Mouse (Mus musculus) heart, postnatal 0 days (tissue): ENCODE data around the gene Trir. TPM values are rescaled to one million over a fixed set of nuclear protein-coding genes. Genes with fewer than 3 reads are reported as not detected.
A peak's percentile ranks its signal among the peaks of the same experiment; 100 is the strongest.

ENCODE experiments used
- ATAC-seq: fragments of 200-750 bp; cut with Nextera tagmentation; 2 replicates; pipeline ENCODE4 v1.8.0; 2017; ENCODE audit warnings: low read depth, moderate number of reproducible peaks, moderate library complexity; ENCODE audit not compliant: insufficient read depth
- DNase-seq: peaks from one replicate; pipeline ENCODE4 v3.0.0-alpha.2; 2016; ENCODE audit warnings: low spot score
- H3K27ac ChIP-seq: fragments of 300-500 bp; sonication (generic); 2 replicates; pipeline ENCODE4 v1.5.1; 2014; ENCODE audit warnings: low read depth, mild to moderate bottlenecking
- H3K27me3 ChIP-seq: fragments of 300-500 bp; sonication (generic); 2 replicates; pipeline ENCODE4 v1.6.1; 2014; ENCODE audit warnings: low read length, mixed read lengths; ENCODE audit not compliant: control insufficient read depth, insufficient read depth
- H3K36me3 ChIP-seq: fragments of 300-500 bp; sonication (generic); replicated peaks from 2 replicates; pipeline ENCODE4 v1.6.1; 2014; ENCODE audit warnings: low read length, mixed read lengths; ENCODE audit not compliant: control insufficient read depth, insufficient read depth
- H3K4me1 ChIP-seq: fragments of 300-500 bp; sonication (generic); 2 replicates; pipeline ENCODE4 v1.6.1; 2014; ENCODE audit warnings: antibody characterized with exemption; ENCODE audit not compliant: control insufficient read depth, insufficient read depth
- H3K4me2 ChIP-seq: fragments of 300-500 bp; sonication (generic); 2 replicates; pipeline ENCODE4 v1.6.1; 2014; ENCODE audit warnings: low read depth, mild to moderate bottlenecking, low read length, moderate library complexity
- H3K4me3 ChIP-seq: fragments of 300-500 bp; sonication (generic); 2 replicates; pipeline ENCODE4 v1.5.1; 2014; ENCODE audit warnings: low read depth, low read length
- H3K9ac ChIP-seq: fragments of 300-500 bp; sonication (generic); replicated peaks from 2 replicates; pipeline ENCODE4 v1.6.1; 2014; ENCODE audit warnings: low read depth, low read length, mixed read lengths
- H3K9me3 ChIP-seq: fragments of 300-500 bp; sonication (generic); replicated peaks from 2 replicates; pipeline ENCODE4 v1.6.1; 2016; ENCODE audit warnings: low read length; ENCODE audit not compliant: control insufficient read depth
- CTCF ChIP-seq: IDR thresholded peaks from 2 replicates; pipeline ENCODE4 v1.5.1; 2016; ENCODE audit warnings: antibody characterized with exemption, control low read depth, low read depth
- EP300 ChIP-seq: IDR thresholded peaks from 2 replicates; pipeline ENCODE4 v1.6.1; 2016; ENCODE audit warnings: antibody characterized with exemption, low read depth
- WGBS: fragments of 180-500 bp; shearing (Covaris S2); extraction: QIAGEN DNeasy Blood & Tissue Kit; methylation state at CpG from one replicate; pipeline ENCODE4 v1.1.7; 2014; 5-methylcytosine and 5-hydroxymethylcytosine counted together
- polyA plus RNA-seq: library from polyadenylated mRNA; unstranded; fragments of >200 nt; fragmentation: Nextera tagmentation; extraction: Ambion mirVana; gene quantifications from 2 replicates; pipeline ENCODE4 v1.2.1, GENCODE M21; 2015
- total RNA-seq: library from RNA; depleted of rRNA; stranded (reverse); fragments of >200 nt; gene quantifications from 2 replicates; pipeline ENCODE4 v1.2.3, GENCODE M21; 2014; ENCODE audit warnings: low replicate concordance

Trir gene
- total and polyA plus RNA-seq, 2 experiments from 2014 or later: 62.4 to 196 TPM

DNA sequence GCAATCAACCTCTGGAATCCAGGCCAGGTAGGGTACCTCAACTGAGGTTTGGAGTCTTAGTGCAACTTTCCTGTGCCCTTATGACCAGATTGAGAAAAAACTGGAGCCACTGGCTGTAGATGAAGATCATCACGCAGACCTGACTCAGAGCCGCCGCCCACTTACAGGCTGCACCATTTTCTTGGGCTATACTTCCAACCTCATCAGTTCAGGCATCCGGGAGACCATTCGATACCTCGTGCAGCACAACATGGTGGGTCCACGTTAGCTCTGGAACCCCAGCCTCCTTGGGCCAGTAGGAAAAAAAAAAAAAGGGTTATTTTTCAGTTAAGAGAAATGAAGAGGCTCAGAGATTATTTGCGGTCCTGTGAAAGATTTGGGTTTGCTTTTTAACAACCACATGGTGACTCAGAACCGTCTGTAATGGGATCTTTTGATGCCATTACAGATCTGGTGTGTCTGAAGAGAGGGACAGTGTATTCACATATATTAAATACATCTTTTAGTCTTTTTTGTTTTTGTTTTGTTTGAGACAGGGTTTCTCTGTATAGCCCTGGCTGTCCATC, 45.8 kb downstream of the Trir start:
- peaks cover 6% of the 10 kb centered on the region; the same call in 1 of the 2 replicates for H3K4me1 ChIP-seq
- no peaks in the 10 kb centered on the region for H3K9me3 ChIP-seq
- no peak for ATAC-seq
- no peak for TF ChIP-seq EP300
- no peak for TF ChIP-seq CTCF
- H3K27ac ChIP-seq: peak overlapping the region; percentile 92; the same call in 1 of the 2 replicates
- WGBS: 32% methylated on average over 9 of the region's 9 CpGs
- H3K36me3 ChIP-seq: peaks cover 34% of the 10 kb centered on the region
- peak overlapping the region; percentile 83 for H3K4me3 ChIP-seq
- no peaks in the 10 kb centered on the region for H3K27me3 ChIP-seq
- H3K9ac ChIP-seq: peak overlapping the region; percentile 84
- DNase-seq: no peak
- peak overlapping the region; percentile 67 for H3K4me2 ChIP-seq

DNA sequence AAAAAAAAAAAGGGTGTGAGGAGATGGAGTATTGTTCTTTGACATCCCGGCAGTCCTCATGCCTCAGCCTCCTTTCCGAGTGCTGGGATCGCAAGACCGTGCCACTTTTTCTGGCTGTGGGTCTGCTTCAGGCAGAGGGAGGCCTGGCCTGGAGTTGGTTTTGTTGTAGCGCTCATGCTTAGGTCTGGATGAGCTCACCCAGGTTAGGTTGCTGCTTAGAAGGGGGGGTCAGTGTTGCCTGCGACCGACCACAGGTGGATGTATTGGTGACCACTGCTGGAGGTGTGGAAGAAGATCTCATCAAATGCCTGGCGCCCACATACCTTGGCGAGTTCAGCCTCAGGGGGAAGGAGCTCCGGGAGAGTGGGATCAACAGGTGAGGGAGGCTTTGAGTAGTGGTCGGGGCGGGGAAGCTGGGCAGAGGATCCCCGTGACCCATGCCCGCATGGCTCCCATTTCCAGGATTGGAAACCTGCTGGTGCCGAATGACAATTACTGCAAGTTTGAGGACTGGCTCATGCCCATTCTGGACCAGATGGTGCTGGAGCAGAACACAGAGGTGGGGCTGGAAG, 46.5 kb downstream of the Trir start:
- Histone ChIP-seq H3K4me3 (no peak overlapping the region), H3K27ac (no peak overlapping the region), H3K9ac (no peak overlapping the region), H3K9me3 (no peaks in the 10 kb centered on the region), H3K36me3 (peaks cover 34% of the 10 kb centered on the region), H3K4me1 (peaks cover 6% of the 10 kb centered on the region; the same call in 1 of the 2 replicates), H3K4me2 (no peak overlapping the region), H3K27me3 (no peaks in the 10 kb centered on the region)
- ATAC-seq: no peak
- WGBS: 82% methylated on average over 15 of the region's 15 CpGs
- no peak for TF ChIP-seq CTCF
- TF ChIP-seq EP300: no peak
- no peak for DNase-seq

DNA sequence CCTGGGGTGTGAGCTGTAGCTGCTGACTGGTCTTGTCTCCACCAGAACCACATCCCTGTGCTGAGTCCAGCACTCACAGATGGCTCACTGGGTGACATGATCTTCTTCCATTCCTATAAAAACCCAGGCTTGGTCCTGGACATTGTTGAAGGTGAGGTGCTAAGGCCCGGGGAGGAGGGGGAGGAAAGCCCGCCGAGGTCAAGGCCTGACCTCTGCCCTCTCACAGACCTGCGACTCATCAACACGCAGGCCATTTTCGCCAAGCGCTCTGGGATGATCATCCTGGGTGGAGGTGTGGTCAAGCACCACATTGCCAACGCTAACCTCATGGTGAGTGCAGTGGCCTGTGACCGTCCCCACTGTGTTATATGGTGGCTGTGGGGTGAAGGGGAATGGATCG, 47.5 kb downstream of the Trir start:
- ATAC-seq (no peak), DNase-seq (no peak)
- Histone ChIP-seq H3K27me3 (no peaks in the 10 kb centered on the region), H3K4me2 (no peak overlapping the region), H3K27ac (no peak overlapping the region), H3K4me1 (peaks cover 6% of the 10 kb centered on the region; the same call in 1 of the 2 replicates), H3K9me3 (no peaks in the 10 kb centered on the region), H3K36me3 (peaks cover 39% of the 10 kb centered on the region), H3K9ac (no peak overlapping the region), H3K4me3 (no peak overlapping the region)
- WGBS: 87% methylated on average over 10 of the region's 10 CpGs
- TF ChIP-seq EP300 (no peak), CTCF (no peak)

DNA sequence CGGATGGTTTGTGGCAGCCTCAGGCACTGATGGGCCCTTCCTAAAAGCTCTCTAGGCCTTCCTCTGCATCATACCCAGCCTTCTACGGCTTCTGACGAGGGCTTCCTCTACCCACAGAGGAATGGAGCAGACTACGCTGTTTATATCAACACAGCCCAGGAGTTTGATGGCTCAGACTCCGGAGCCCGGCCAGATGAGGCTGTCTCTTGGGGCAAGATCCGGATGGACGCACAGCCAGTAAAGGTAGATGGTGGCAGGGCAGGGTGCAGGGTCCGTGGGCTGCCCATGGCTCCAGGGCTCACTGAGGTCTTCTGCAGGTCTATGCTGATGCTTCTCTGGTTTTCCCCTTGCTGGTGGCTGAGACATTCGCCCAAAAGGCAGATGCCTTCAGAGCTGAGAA, 48.0 kb downstream of the Trir start:
- no peaks in the 10 kb centered on the region for H3K27me3 ChIP-seq
- H3K9me3 ChIP-seq: no peaks in the 10 kb centered on the region
- H3K36me3 ChIP-seq: peaks cover 39% of the 10 kb centered on the region
- peaks cover 8% of the 10 kb centered on the region for H3K4me1 ChIP-seq
- TF ChIP-seq CTCF (no peak), EP300 (no peak)
- ATAC-seq (no peak), DNase-seq (no peak)
- H3K9ac ChIP-seq: no peak overlapping the region
- H3K4me2 ChIP-seq: no peak overlapping the region
- H3K27ac ChIP-seq: no peak overlapping the region
- no peak overlapping the region for H3K4me3 ChIP-seq
- 89% methylated on average over 10 of the region's 10 CpGs for WGBS

DNA sequence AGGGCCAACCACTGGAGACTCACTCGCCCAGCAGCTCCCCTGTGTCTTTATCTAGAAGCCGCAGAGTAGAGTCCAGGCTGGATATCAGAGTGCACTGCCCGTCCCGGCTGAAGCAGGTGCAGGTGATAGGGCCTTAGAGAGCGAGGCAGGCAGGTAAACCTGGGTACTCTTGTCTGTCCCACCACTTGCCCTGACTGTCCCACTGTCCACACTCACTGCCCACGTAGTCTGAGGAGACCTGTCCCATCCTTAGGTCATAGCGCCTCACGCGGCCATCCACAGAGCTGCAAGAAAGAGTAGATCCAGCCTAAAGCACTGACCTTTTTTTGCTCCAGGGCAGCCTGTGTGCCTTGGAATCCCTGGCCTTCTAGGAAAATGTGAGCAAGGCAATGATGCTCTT, 49.4 kb downstream of the Trir start:
- DNase-seq (no peak), ATAC-seq (no peak)
- Histone ChIP-seq H3K4me3 (no peak overlapping the region), H3K4me1 (peaks cover 11% of the 10 kb centered on the region), H3K9ac (no peak overlapping the region), H3K27me3 (no peaks in the 10 kb centered on the region), H3K9me3 (no peaks in the 10 kb centered on the region), H3K36me3 (peaks cover 39% of the 10 kb centered on the region), H3K27ac (no peak overlapping the region), H3K4me2 (no peak overlapping the region)
- 75% methylated on average over 9 of the region's 9 CpGs for WGBS
- TF ChIP-seq EP300 (no peak), CTCF (peak; percentile 48)
